Mouse (Mus musculus) layer of hippocampus, adult 8-10 months (tissue): ENCODE data around the gene Speg. TPM values are rescaled to one million over a fixed set of nuclear protein-coding genes. Genes with fewer than 3 reads are reported as not detected.

Experiments used
- DNase-seq, 2 experiments: peaks; one replicate each; pipeline ENCODE4 v3.0.0; 2022; ENCODE audit warnings: low spot score in 2 of 2
- total RNA-seq, 4 experiments: library from RNA; stranded (reverse); gene quantifications; 2 replicates each; pipeline ENCODE4 v1.2.4; 2022

Gene Speg
- total RNA-seq, 4 experiments from 2014 or later = 168 to 185 (median 182) TPM

GRCm38 (mm10) chr1:75458025-75458788 lies 83.1 kb downstream of the Speg start:
- no peak for DNase-seq

- peak in 1 of 2 experiments; percentile 60 for DNase-seq
Observed at GRCm38 (mm10) chr1:75458789-75459684, 83.9 kb downstream of the Speg start.

- DNase-seq = no peak
Observed at GRCm38 (mm10) chr1:75460297-75460696, 85.2 kb downstream of the Speg start.

GRCm38 (mm10) chr1:75462636-75463035 lies 87.5 kb downstream of the Speg start:
- DNase-seq = no peak

- no peak for DNase-seq
Observed at GRCm38 (mm10) chr1:75463652-75464204, 88.6 kb downstream of the Speg start.

GRCm38 (mm10) chr1:75467215-75467927 lies 92.3 kb downstream of the Speg start:
- DNase-seq = peak; percentile 70 to 85

GRCm38 (mm10) chr1:75469287-75469825 lies 94.3 kb downstream of the Speg start:
- no peak for DNase-seq

- DNase-seq = no peak
Observed at GRCm38 (mm10) chr1:75476441-75476840, 101.3 kb downstream of the Speg start.

- peak; percentile 68 to 86 for DNase-seq
Observed at GRCm38 (mm10) chr1:75477264-75477965, 102.3 kb downstream of the Speg start.

- no peak for DNase-seq
Observed at GRCm38 (mm10) chr1:75477966-75478290, 102.8 kb downstream of the Speg start.

GRCm38 (mm10) chr1:75478497-75478896 lies 103.4 kb downstream of the Speg start:
- DNase-seq = no peak

GRCm38 (mm10) chr1:75478916-75479634 lies 104.0 kb downstream of the Speg start, which contains the start of the genes Chpf and Tmem198:
Chpf (minus strand) TSS chr1:75479307.
Tmem198 (plus strand) TSS chr1:75479532.
- DNase-seq = peak; percentile 97

GRCm38 (mm10) chr1:75479635-75479989 lies 104.5 kb downstream of the Speg start:
- DNase-seq = no peak

GRCm38 (mm10) chr1:75480036-75480435 lies 104.9 kb downstream of the Speg start:
- no peak for DNase-seq

- no peak for DNase-seq
Observed at GRCm38 (mm10) chr1:75480735-75481134, 105.6 kb downstream of the Speg start.

Other genes starting within 250 kb of the Speg start
- gene Slc23a3, start 241.4 kb upstream of the Speg start, total RNA-seq = under 1 TPM in 3 of 4 experiments, not detected in 1; 0.22 to 0.45 (median 0.35) TPM
- 10 to 100 TPM; 33.6 to 36.1 (median 35.3) TPM for gene Cnppd1, start 232.6 kb upstream of the Speg start, total RNA-seq
- gene Retreg2, start 232.5 kb upstream of the Speg start, total RNA-seq = 100 to 1,000 TPM; 167 to 182 (median 171) TPM
- 10 to 100 TPM; 26.5 to 37.4 (median 32.4) TPM for gene Zfand2b, start 206.7 kb upstream of the Speg start, total RNA-seq
- gene Abcb6, start 194.9 kb upstream of the Speg start, total RNA-seq = 10 to 100 TPM; 23.6 to 32.0 (median 26.2) TPM
- 10 to 100 TPM; 25.5 to 38.5 (median 31.3) TPM for gene Ankzf1, start 183.1 kb upstream of the Speg start, total RNA-seq
- gene Atg9a, start 183.1 kb upstream of the Speg start, total RNA-seq = 100 to 1,000 TPM in 2 of 4 experiments, 10 to 100 TPM in 2; 97.6 to 119 (median 105) TPM
- 10 to 100 TPM; 14.1 to 22.4 (median 18.5) TPM for gene Glb1l, start 164.5 kb upstream of the Speg start, total RNA-seq
- 10 to 100 TPM; 78.7 to 88.5 (median 84.5) TPM for gene Stk16, start 164.5 kb upstream of the Speg start, total RNA-seq
- 100 to 1,000 TPM; 488 to 539 (median 494) TPM for gene Tuba4a, start 155.4 kb upstream of the Speg start, total RNA-seq
- gene A630095N17Rik, start 143.2 kb upstream of the Speg start, total RNA-seq = not detected
- 100 to 1,000 TPM in 1 of 4 experiments, 10 to 100 TPM in 3; 83.1 to 108 (median 93.1) TPM for gene Dnajb2, start 138.9 kb upstream of the Speg start, total RNA-seq
- 100 to 1,000 TPM; 360 to 457 (median 395) TPM for gene Ptprn, start 110.8 kb upstream of the Speg start, total RNA-seq
- 100 to 1,000 TPM; 102 to 169 (median 125) TPM for gene Resp18, start 96.9 kb upstream of the Speg start, total RNA-seq
- 10 to 100 TPM; 41.2 to 49.8 (median 45.4) TPM for gene Dnpep, start 57.3 kb upstream of the Speg start, total RNA-seq
- gene Des, start 15.0 kb upstream of the Speg start, total RNA-seq = 1 to 10 TPM in 3 of 4 experiments, under 1 TPM in 1; 0.60 to 1.9 (median 1.5) TPM
- gene Gmppa, start 60.6 kb downstream of the Speg start, total RNA-seq = 10 to 100 TPM; 58.3 to 77.2 (median 72.7) TPM
- gene Asic4, start 75.1 kb downstream of the Speg start, total RNA-seq = 1 to 10 TPM; 5.8 to 6.6 (median 6.0) TPM
- 10 to 100 TPM; 71.4 to 79.7 (median 77.2) TPM for gene Chpf, start 104.0 kb downstream of the Speg start, total RNA-seq
- gene Tmem198, start 104.2 kb downstream of the Speg start, total RNA-seq = 10 to 100 TPM; 49.1 to 64.8 (median 55.6) TPM
- 10 to 100 TPM; 20.8 to 25.7 (median 23.1) TPM for gene Obsl1, start 131.2 kb downstream of the Speg start, total RNA-seq
- 10 to 100 TPM; 13.0 to 19.2 (median 16.8) TPM for gene Inha, start 131.8 kb downstream of the Speg start, total RNA-seq
- gene Stk11ip, start 146.2 kb downstream of the Speg start, total RNA-seq = 10 to 100 TPM; 26.8 to 36.5 (median 30.1) TPM
- 100 to 1,000 TPM; 110 to 153 (median 129) TPM for gene Slc4a3, start 171.0 kb downstream of the Speg start, total RNA-seq